Mouse (Mus musculus): ENCODE measurements around the gene Cpne5. TPM values are rescaled to one million over a fixed set of nuclear protein-coding genes. Genes with fewer than 3 reads are reported as not detected.

The Cpne5 gene
- 35.5 TPM for polyA plus RNA-seq (2014; fragmentation: Illumina TruSeq; extraction: RNeasy Lipid Tissue Mini Kit (QIAGEN cat#74804); ENCODE audit: low read depth, low replicate concordance)

GRCm38 (mm10) chr17:29237772-29238420, at the start of gene Cpne5:
Cpne5 (minus strand) TSS chr17:29238167.

GRCm38 (mm10) chr17:29268682-29269348, 30.8 kb upstream of the Cpne5 start, which contains the start of gene BC004004:
BC004004 (plus strand) TSS chr17:29268788.

GRCm38 (mm10) chr17:29263840-29264633, 26.1 kb upstream of the Cpne5 start, which contains the start of gene Ppil1:
Ppil1 (minus strand) TSS chr17:29264186.

GRCm38 (mm10) chr17:29113591-29114352, 124.2 kb downstream of the Cpne5 start, which contains the start of gene Rab44:
Rab44 (plus strand) TSS chr17:29114145.

Other genes starting within 250 kb of the Cpne5 start
- 70.6 TPM for gene Stk38, start 230.2 kb downstream of the Cpne5 start, polyA plus RNA-seq (2014; fragmentation: Illumina TruSeq; extraction: RNeasy Lipid Tissue Mini Kit (QIAGEN cat#74804); ENCODE audit: low read depth, low replicate concordance)
- gene Srsf3, start 205.5 kb downstream of the Cpne5 start, polyA plus RNA-seq (2014; fragmentation: Illumina TruSeq; extraction: RNeasy Lipid Tissue Mini Kit (QIAGEN cat#74804); ENCODE audit: low read depth, low replicate concordance), result 133 TPM
- 42.9 TPM for gene Cdkn1a, start 147.2 kb downstream of the Cpne5 start, polyA plus RNA-seq (2014; fragmentation: Illumina TruSeq; extraction: RNeasy Lipid Tissue Mini Kit (QIAGEN cat#74804); ENCODE audit: low read depth, low replicate concordance)
- gene Rab44, start 124.0 kb downstream of the Cpne5 start, polyA plus RNA-seq (2014; fragmentation: Illumina TruSeq; extraction: RNeasy Lipid Tissue Mini Kit (QIAGEN cat#74804); ENCODE audit: low read depth, low replicate concordance), result 10.0 TPM
- 38.4 TPM for gene Ppil1, start 26.0 kb upstream of the Cpne5 start, polyA plus RNA-seq (2014; fragmentation: Illumina TruSeq; extraction: RNeasy Lipid Tissue Mini Kit (QIAGEN cat#74804); ENCODE audit: low read depth, low replicate concordance)
- gene BC004004, start 30.6 kb upstream of the Cpne5 start, polyA plus RNA-seq (2014; fragmentation: Illumina TruSeq; extraction: RNeasy Lipid Tissue Mini Kit (QIAGEN cat#74804); ENCODE audit: low read depth, low replicate concordance), result 140 TPM
- 35.5 TPM for gene Pi16, start 79.5 kb upstream of the Cpne5 start, polyA plus RNA-seq (2014; fragmentation: Illumina TruSeq; extraction: RNeasy Lipid Tissue Mini Kit (QIAGEN cat#74804); ENCODE audit: low read depth, low replicate concordance)
- 408 TPM for gene Mtch1, start 109.8 kb upstream of the Cpne5 start, polyA plus RNA-seq (2014; fragmentation: Illumina TruSeq; extraction: RNeasy Lipid Tissue Mini Kit (QIAGEN cat#74804); ENCODE audit: low read depth, low replicate concordance)
- gene Fgd2, start 122.7 kb upstream of the Cpne5 start, polyA plus RNA-seq (2014; fragmentation: Illumina TruSeq; extraction: RNeasy Lipid Tissue Mini Kit (QIAGEN cat#74804); ENCODE audit: low read depth, low replicate concordance), result 16.1 TPM